Mouse (Mus musculus): ENCODE results near the gene Sfpq. TPM values are rescaled to one million over a fixed set of nuclear protein-coding genes. Genes with fewer than 3 reads are reported as not detected.

Gene Sfpq
- 15.1 and 18.6 TPM in 2 replicates for polyA plus RNA-seq (2012; rRNA removed)

DNA sequence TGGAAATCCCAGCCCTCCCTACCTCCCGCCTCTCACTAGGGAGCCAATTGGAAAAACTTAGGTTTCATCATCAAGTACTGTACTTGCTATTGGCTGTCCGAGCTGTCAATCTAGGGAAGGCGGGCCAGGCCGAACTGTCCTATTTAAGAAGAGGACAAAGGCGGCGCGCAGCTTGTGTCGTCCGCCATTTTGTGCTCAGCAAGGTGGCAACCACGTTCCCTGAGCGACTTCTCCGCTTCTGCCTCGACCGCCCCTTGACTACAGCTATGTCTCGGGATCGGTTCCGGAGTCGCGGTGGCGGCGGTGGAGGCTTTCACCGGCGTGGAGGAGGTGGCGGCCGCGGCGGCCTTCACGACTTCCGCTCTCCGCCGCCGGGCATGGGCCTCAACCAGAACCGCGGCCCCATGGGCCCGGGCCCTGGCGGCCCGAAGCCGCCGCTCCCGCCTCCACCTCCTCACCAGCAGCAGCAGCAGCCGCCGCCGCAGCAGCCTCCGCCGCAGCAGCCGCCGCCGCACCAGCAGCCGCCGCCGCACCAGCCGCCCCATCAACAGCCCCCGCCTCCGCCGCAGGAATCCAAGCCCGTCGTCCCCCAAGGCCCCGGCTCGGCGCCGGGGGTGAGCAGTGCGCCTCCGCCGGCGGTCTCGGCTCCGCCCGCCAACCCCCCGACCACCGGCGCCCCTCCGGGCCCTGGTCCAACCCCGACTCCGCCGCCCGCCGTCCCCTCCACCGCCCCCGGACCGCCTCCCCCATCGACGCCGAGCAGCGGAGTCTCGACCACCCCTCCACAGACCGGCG is at the start of gene Sfpq:
TSS of gene Sfpq (plus strand) at position 174 of the 795 bp plus-strand sequence.

GRCm38 (mm10) chr4:127060585-127061290 is 39.6 kb downstream of the Sfpq start, which contains the start of gene Zmym1:
Zmym1 (minus strand) TSS chr4:127061152.

DNA sequence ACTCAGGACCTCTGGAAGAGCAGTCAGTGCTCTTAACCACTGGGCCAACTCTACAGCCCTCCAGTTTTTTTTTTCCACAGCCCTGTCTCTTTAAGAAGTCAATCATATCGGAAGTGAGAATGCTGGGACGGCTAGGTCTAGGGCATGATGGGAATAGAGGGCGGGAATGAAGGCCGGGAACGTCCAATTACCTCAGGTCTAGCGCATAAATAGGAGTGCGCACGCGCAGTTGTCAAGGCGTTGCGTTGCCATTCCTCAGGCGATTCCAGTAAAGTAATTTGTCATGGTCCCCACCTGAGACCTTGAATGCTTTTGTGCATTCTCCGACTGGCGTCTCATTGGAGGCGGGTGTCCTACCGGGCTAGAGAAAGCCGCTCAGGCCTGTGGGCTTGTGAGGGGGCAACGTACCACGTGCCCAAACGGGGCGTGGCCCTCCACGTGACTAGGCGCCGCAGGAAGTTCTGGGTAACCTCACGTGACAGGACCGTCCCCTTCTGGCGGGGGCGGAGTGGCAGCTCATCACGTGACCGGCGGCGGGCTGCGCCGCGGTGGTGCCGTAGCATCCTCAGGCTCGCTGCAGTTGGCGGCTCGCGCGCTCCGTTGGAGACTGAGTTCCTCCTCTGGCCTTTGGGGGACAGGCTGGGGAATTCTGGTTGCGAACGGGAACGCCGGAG is 55.9 kb downstream of the Sfpq start, which contains the start of gene Zmym6:
TSS of gene Zmym6 (plus strand) at position 509 of the 674 bp plus-strand sequence.

Other genes starting within 250 kb of the Sfpq start
- 0.38 and 0.93 TPM in 2 replicates for gene Zmym4, start 53.2 kb upstream of the Sfpq start, polyA plus RNA-seq (2012; rRNA removed)
- 0.22 and 0.43 TPM in 2 replicates for gene Zmym1, start 39.8 kb downstream of the Sfpq start, polyA plus RNA-seq (2012; rRNA removed)
- gene Zmym6, start 56.1 kb downstream of the Sfpq start, polyA plus RNA-seq (2012; rRNA removed), result 0.34 and 0.92 TPM in 2 replicates
- gene Tmem35b, start 102.4 kb downstream of the Sfpq start, polyA plus RNA-seq (2012; rRNA removed), result 4.3 and 5.6 TPM in 2 replicates
- 0.43 and 0.68 TPM in 2 replicates for gene Dlgap3, start 147.9 kb downstream of the Sfpq start, polyA plus RNA-seq (2012; rRNA removed)
- gene Smim12, start 222.5 kb downstream of the Sfpq start, polyA plus RNA-seq (2012; rRNA removed), result 9.2 and 15.6 TPM in 2 replicates